Mouse (Mus musculus): ENCODE results near the gene Sfrp2.

The Sfrp2 gene

DNA sequence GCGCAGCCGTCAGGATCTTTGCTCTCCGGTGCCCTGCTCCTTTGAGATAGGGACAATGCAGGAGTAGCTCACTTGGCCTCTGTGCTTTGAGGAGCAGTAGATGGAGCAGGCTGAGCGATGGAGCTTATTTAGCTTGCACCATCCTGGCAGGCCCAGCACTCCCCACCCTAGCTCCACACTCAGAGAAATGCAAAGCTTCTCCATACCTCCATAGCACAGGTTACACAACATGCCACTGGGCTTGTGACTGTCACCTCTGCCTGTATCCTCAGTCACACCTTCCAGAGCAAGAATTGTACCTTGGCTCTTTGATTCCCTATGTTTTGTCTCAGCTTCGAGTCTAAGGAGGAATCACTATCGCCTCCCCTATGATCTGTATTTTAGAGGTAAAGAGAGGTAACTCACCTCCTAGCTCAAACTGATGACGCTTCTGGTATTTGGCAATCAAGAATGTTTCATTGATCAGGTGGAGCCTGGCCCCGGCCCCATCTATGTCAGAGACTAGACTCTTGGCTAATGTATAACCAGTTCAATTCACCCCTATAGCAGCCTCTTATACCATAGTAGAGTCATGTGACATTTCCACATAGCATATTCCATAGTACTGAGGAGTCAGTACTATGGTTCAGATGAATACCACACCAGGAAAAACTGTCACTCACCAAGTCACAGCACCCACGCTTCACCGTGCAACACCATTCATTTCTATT, 5.2 kb downstream of the Sfrp2 start:
- DNase-seq (ENCODE audit: low read depth), result no peak

DNA sequence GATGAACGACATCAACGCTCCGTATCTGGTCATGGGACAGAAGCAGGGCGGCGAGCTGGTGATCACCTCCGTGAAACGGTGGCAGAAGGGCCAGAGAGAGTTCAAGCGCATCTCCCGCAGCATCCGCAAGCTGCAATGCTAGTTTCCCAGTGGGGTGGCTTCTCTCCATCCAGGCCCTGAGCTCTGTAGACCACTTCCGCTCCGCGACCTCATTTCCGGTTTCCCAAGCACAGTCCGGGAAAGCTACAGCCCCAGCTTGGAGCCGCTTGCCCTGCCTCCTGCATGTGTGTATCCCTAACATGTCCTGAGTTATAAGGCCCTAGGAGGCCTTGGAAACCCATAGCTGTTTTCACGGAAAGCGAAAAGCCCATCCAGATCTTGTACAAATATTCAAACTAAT, 7.2 kb downstream of the Sfrp2 start:
- DNase-seq (ENCODE audit: low read depth), result no peak

DNA sequence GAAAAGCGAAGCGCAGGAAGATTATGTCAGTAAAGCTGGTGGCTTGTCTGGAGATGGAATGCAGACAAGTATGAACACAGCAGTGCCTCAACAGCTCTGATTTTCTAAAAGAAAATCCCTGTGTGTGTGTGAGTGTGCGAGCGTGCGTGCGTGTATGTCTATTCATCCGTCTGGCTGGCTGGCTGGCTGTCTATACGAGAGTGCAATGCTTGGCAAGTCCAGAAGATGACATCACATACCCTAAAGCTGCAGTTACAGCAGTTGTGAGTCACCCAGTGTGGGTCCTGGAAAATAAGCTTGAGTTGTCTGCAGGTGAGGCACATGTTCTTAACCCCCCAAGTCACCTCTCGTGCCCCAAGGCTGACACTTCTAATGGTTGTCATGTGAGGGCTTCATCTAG, 9.3 kb downstream of the Sfrp2 start:
- DNase-seq (ENCODE audit: low read depth), result no peak

DNA sequence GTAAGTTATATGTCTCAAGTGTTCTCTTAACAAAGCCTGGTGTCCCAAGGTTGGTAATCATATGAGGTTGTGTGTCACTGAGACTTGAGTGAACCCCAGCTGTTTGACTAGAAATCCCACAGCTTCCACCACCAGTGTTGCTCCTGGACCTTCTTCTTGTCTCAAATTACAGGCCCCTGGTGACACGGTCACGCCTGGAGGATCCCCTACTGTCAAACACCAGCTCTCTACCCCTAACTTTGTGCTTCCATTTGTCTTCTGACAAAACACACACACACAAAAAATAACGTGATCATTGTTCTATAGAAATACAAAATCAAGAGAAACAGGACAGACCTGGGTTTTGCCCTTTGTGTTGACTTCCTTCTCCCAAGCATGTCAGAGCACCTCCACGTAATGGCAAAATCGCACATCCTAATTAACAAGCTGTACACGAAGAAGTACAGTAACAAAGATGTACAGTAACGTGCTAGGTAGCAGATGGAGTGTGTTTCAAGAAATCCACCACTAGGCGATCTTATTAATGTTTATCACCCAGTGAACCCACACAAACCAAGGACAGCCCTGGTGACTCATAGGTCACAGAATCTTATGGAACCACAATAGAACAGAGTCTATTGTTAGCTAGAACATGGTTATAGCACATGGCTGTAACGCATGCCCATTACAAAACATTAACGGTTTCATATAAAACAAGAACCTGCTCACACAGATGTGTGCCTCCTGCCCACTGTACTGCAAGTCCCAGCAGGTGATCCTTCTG, 15.5 kb downstream of the Sfrp2 start:
- no peak for DNase-seq (ENCODE audit: low read depth)

DNA sequence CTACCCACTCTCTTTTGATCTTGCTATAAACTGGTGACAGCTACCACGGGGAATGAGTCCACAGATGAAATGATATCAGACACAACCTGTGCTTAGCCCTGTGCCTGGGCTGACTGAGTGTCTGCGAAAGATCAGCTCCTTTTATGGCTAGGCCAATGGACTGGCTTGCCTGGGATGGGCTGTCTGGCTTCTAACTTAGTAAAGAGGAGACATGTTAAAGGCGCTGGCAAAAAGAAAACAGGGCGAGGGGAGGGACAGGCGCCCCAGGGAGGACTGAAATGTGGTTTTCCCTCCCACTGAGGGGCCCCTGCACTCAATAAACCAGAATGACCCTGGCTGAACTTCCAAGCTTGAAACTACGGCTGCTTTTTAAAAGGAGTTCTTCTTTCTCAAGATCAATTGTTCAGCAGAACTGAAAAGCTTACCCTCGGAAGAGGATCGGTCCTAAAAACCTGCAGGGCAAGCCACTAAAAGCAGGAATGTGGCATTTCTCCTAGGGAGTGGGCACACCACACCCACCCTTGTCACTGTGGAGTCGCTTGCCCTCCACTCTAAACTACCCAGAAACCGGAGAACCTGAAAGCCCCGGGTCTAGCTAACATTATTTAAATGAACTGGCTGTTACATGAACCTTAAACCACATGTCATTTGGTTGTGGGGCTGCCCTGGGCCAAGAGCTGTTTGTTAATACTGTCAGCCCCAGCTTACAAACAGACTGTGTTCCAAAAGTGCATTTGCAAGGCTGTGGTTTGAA, 17.8 kb downstream of the Sfrp2 start:
- DNase-seq (ENCODE audit: low read depth), result no peak

DNA sequence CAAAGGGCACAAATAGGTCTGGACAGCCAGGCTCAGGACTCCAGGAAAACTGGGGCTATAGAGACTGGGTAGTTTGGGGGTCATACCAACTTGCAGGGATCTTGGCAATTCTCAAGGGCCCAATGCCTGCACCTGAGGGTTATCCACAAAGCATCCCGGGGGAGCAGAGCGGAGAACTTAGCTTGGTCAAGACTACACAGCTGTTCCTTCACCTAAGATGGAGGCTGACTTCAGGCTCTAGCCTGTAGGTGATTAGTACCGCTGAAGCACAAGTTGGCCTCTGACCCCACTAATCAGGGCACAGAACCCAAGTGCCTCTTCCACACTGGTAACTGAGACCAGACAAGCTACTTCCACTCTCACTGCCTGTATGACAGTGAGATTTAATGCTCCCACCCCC, 18.6 kb downstream of the Sfrp2 start:
- DNase-seq (ENCODE audit: low read depth), result no peak

DNA sequence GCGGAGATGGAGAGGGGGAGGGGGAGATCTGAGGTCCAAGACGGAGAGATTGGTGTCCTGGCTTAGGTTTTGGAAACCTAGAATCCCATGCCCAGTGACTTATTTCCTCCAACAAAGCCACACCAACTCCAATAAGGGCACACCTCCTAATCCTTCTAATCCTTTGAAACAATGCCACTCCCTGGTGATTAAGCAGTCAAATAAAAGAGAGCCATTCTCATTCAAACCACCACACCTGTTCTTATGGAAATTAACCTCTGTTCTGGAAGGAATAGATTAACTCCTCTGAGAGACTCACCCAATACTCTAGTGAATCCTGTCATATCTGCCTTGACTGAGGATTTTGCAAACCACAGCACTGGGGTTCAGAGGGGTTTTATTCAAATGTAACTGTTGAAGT, 21.0 kb downstream of the Sfrp2 start:
- no peak for DNase-seq (ENCODE audit: low read depth)

DNA sequence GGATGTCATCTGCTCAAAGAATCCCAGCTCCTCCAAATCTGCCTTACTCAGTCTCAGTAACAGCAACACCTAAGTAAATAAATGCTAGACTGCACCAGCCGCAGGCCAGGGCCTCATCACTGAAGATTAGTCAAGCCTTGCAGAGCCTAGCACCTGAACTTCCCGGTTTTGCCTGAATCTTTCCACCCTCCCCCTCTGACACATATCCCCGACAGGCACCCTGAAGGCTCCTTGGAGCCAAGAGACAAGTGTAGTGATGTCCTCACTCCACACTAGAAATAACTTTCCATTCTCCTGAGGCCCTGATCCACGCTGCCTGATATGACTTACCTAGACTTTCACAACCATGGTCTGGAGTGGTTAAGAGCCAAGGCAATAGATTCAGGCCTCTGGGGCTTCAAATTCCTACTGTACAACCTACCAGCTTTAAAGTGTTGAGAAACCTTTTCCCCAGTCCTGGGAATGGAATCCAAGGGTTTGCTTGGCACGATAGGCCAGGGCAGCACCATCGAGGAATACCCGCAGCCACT, 21.7 kb downstream of the Sfrp2 start:
- DNase-seq (ENCODE audit: low read depth), result no peak

DNA sequence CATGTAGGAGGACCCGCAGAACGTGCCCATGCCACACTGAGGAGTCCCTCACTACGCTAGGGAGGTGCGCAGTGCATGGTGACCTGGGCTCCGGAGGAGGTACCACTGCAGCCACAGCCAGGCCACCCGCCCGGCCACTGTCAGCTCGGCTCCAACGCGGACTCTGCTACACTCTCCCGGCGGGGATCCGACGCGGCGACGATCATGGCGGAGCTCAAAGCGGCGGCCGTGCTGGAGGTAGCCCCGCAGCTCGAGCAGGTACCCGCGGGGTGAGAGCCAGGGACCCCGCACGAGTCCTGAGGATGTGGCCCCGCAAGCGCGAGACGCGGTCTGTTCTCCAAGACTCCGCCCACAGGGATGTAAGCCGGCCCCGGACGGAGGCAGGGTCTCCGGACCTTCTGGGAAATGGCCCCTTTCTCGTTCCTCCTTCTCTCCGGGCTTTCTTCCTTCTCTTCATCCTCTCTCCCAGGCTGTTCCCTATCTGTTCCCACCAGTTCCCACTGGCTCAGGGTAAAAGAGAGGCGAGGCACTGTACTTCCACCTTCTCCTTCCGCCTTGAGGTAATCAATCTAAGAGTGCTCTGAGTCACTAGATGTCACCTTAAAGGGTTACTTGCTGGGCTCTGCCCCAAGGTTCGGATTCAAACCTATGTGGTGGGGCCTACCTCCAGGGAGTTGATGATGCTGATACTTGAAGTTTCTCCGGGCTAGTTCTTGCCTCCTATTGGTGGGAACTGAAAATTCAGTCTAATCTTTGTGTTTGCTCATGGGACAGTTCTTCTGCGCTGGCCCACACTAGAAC, 23.7 kb downstream of the Sfrp2 start:
- no peak for DNase-seq (ENCODE audit: low read depth)

DNA sequence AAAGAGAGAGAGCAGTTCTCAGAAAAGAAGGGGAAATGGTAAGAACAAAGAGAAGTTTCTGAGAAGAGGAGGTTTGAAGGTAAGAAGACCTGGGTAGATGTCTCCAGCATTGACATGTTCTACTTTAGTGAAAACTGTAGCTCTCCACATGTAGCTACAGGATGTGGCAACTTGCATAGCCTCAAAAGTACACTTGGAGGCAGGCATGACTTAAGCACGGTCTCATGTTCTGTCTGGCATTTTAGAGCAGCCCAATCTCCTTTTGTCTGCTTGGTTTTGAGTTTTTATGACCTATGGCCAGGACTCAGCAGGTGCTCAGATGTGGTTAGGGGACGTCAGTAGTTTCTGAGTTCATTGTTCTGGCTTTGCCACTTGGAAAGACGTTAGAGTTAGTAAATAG, 25.3 kb downstream of the Sfrp2 start:
- no peak for DNase-seq (ENCODE audit: low read depth)

DNA sequence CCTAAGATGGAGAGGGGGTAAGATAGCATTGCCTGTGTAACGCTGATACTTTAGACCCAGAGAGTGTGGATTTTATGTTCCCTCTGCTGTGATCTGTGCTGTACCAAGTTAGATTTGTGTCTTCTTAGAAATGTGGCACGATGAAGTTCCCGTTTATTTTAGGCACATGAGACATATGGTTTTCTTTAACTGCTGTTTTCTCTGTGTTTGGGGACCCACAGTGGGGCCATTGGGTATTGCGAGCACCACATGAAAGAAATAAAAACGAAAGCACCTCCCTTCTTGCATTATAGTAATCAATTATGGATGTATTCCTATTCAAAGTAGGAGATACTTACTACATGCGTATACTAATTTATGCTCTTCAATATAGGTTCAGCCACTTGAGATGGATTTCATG, 31.0 kb downstream of the Sfrp2 start:
- DNase-seq (ENCODE audit: low read depth), result no peak

DNA sequence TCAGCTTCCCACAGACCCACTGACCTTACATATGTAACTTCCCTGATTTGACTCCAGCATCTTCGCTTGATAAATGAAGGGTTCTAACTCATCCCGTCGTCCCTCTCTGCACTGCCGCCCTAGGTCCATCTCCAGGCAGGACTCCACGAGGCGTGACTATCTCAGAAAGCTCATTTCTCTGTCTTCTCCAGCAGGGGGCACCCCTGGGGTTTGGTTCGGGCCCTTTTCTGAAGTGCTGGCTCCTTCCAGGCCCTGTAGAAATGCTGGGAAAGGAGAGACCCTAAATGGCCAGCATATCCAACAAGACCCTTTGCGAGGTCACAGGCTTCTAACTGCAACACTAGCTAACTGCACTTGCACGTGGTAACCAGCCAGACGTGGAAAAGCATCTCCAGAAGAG, 31.7 kb downstream of the Sfrp2 start:
- DNase-seq (ENCODE audit: low read depth), result peak; percentile 46

DNA sequence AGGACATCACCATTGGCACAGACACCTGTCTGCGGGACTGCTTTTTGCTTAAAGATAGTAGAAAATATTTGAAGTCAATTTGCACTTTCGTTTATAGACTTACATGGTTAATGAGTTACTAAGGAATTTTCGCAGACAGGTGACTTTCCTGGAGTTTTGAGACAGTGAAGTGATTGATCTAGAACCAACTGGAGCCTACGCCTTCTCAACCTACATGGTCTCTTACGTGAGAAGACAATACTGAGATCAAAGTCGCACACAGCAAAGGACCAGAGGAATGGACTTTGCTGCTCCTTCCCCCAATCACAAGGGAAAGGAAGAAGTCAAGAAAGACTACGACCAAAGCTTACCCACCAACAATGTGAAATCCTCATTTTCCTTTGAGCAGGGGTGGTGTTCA, 33.4 kb downstream of the Sfrp2 start:
- DNase-seq (ENCODE audit: low read depth), result no peak

DNA sequence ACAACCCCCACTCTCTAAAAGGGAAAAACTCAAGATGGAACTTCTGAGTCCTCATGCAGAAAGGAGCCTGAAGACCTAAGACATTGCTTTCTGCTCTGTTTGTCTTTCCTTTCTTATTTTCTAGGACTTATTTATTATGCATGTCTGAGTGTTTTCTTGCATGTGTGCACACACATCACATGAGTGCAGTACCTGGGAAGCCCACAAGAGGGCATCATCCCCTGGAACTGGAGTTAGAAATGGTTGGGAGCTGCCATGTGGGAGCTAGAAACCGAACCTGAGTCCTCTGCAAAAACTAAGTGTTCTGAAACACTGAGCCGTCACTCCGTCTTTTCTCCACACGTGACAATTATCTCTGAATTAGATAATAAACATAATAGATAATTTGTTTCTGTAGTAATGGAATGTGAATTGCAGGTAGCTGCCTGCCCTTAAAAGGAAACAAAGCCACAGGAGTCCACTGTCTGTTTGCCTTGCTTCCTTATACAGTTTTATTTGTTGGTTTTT, 35.6 kb downstream of the Sfrp2 start:
- no peak for DNase-seq (ENCODE audit: low read depth)

DNA sequence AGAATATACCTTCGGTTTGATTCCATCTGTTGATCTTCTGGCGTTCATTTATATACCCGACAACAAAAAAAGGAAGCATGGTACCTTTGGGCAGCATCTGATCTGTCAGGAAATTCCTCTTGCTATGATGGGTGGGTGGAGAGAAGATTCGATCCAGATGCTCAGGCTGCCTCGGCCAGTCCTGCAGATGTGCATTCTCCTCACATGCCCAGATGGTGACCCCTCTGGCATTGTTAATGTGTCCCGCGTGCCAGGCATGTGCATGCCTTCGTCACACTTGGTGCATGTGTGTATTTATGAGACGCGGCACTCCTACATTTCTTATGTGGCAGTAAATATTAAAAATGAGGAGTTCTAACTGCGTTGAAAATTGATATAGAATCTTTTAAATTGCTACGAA, 42.4 kb downstream of the Sfrp2 start:
- no peak for DNase-seq (ENCODE audit: low read depth)

DNA sequence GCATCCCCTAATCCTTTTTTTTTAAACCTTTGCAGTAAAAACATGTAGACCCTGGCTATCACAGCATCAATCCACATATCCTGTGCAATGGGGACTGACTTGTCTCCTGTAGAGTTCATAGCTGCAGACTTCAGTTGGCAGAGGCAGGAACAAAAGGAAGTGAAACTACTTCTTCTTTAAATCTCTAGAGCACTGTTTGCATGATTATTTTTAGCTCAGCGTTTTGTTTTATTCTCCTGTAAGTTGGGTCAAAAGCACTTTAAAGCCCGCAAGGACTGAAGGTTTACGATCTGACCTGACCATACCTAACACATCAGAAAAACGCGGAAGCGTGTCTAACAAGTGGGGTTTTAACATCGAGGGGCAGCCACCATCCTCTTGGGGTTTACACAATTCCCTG, 45.9 kb downstream of the Sfrp2 start:
- no peak for DNase-seq (ENCODE audit: low read depth)

DNA sequence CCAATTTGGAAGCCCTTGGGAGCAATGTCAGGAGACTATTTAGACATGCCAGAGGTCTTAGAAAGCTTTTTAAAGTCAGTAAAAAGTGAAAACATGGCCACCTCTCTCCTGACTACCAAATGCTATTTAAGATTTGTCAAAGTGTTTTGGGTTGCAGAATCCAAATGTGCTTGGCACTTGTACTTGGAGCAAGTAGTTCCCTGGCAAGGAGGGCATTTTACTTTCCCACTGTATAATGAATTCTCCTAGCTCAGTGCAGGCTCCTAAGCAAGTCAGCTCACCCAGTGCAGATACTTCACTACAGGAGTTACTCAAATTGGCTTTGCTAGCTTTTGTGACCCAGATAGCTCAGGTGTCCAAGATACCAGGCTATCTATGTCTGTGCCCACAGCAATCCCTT, 46.7 kb downstream of the Sfrp2 start:
- no peak for DNase-seq (ENCODE audit: low read depth)

DNA sequence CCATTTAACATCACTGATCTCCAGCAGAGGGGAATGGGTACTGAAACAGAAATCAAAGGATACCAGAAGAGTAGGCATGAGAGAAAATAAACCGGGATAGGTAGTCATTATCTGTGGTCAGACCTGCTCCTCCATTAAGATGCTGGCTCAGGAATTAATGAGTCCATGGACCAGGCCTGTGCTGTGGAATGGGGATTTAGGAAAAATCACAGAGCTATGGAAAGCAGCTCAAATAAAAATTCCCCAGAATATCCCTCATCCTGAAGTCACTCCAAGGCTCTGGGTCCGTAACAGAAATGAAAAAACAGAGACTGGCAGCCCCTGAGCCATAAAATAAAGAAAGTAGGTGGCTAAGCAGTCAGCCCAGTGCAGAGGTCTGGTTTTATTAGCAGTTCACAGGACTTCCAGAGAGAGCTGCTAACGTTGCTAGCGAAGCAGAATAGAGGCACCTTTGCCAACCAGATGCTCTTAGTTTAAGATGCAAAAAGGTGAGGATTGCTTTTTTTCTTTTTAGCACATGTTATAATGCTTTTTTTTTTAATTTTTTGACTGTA, 50.3 kb downstream of the Sfrp2 start:
- DNase-seq (ENCODE audit: low read depth), result no peak

DNA sequence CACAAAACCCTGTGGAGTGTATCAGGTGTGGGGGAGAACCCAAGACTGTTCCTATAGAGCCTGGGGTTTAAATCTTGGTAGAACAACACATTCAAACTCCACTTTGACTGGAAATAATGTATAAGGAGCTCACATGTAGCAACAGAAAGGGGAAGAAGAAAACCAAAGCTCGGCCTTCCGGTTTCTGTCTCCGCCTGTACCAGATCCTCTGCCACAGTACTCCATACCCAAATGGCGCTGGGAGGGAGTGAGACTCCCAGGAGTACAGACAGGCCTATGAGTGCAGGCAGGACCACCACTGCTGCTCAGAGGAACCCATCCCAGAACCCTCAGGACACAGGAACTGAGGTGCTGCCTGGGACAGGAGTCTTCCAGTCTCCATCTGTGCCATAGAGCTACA, 57.7 kb downstream of the Sfrp2 start:
- no peak for DNase-seq (ENCODE audit: low read depth)

All from c-Kit-positive CD71-negative TER-119-negative erythroid progenitor cells, embryonic 14.5 days (primary cell).